Comparison of ENCODE assay signal across 11 mouse cellular contexts in genomic region chr16:96087436-96087835, GRCm38 (mm10).
"Had no signal": no experiment of that assay in that cellular context is flagged by ENCODE, and none has a peak within 500 bp of the region (broad histone marks: within the 10 kb centered on the region; RNA-seq: fewer than 3 reads in every experiment).

No protein-coding gene starts in this region.

- H3K36me3 ChIP-seq: limb, embryonic 15.5 days; liver, embryonic 12.5 days; midbrain, embryonic 15.5 days; neural tube, embryonic 15.5 days had no signal

- H3K27me3 ChIP-seq: limb, embryonic 15.5 days; midbrain, embryonic 15.5 days; neural tube, embryonic 15.5 days had no signal

- H3K9ac ChIP-seq: limb, embryonic 15.5 days; liver, embryonic 12.5 days; midbrain, embryonic 15.5 days; neural tube, embryonic 15.5 days had no signal

- DNase-seq: kidney, adult 11 months; kidney, adult 9 months; kidney, postnatal 14 days; right cerebral cortex, adult 18-20 months; right cerebral cortex, postnatal 25 days had no signal

- H3K9me3 ChIP-seq: limb, embryonic 15.5 days; liver, embryonic 12.5 days; megakaryocyte, embryonic 14.5 days; midbrain, embryonic 15.5 days; neural tube, embryonic 15.5 days had no signal

- H3K4me3 ChIP-seq: limb, embryonic 15.5 days; liver, embryonic 12.5 days; midbrain, embryonic 15.5 days; neural tube, embryonic 15.5 days had no signal

- H3K4me2 ChIP-seq: limb, embryonic 15.5 days; liver, embryonic 12.5 days; midbrain, embryonic 11.5 days; midbrain, embryonic 15.5 days; neural tube, embryonic 15.5 days had no signal

- H3K27ac ChIP-seq: liver, embryonic 12.5 days; midbrain, embryonic 15.5 days; neural tube, embryonic 15.5 days had no signal

- ATAC-seq: liver, embryonic 12.5 days; midbrain, embryonic 15.5 days had no signal
